In genomic region chr5:24101446-24102140, GRCm38 (mm10) we compare ENCODE assay signal across 9 mouse cellular contexts. TPM values are rescaled to one million over a fixed set of nuclear protein-coding genes. Genes with fewer than 3 reads are reported as not detected.
A peak's percentile ranks its signal among the peaks of the same experiment; 100 is the strongest.
DNase-seq lines count a peak whose midpoint lies in the region; ATAC-seq lines count a peak whose summit lies in the region.
"Had no signal": no experiment of that assay in that cellular context is flagged by ENCODE, and none has a peak within 500 bp of the region (broad histone marks: within the 10 kb centered on the region; RNA-seq: fewer than 3 reads in every experiment).

No protein-coding gene starts in this region.

- H3K27ac ChIP-seq in hindbrain, embryonic 14.5 days, result peak overlapping the region; percentile 97
- peak overlapping the region; percentile 95 for H3K27ac ChIP-seq in midbrain, embryonic 16.5 days (ENCODE audit: low read length)

- peaks cover 38% of the 10 kb centered on the region for H3K4me1 ChIP-seq in hindbrain, embryonic 14.5 days (replicated peaks; ENCODE audit: control insufficient read depth, insufficient read depth, low read length)
- H3K4me1 ChIP-seq in midbrain, embryonic 16.5 days (ENCODE audit: control insufficient read depth, insufficient read depth, low read length), result peaks cover 37% of the 10 kb centered on the region

- WGBS in hindbrain, embryonic 14.5 days, result 2% methylated on average over 8 of the region's 8 CpGs
- 4% methylated on average over 8 of the region's 8 CpGs for WGBS in midbrain, embryonic 16.5 days

- peak overlapping the region; percentile 96 for H3K9ac ChIP-seq in hindbrain, embryonic 14.5 days
- peak overlapping the region; percentile 80 for H3K9ac ChIP-seq in midbrain, embryonic 16.5 days (ENCODE audit: low read depth, low read length)

- no peaks in the 10 kb centered on the region for H3K27me3 ChIP-seq in hindbrain, embryonic 14.5 days (ENCODE audit: control insufficient read depth, insufficient read depth, low read length)
- H3K27me3 ChIP-seq in midbrain, embryonic 16.5 days (ENCODE audit: control insufficient read depth, insufficient read depth, low read depth, low read length), result no peaks in the 10 kb centered on the region
- H3K27me3 ChIP-seq: Patski had no signal

- no peaks in the 10 kb centered on the region for H3K36me3 ChIP-seq in hindbrain, embryonic 14.5 days (replicated peaks; ENCODE audit: control insufficient read depth, insufficient read depth)
- no peaks in the 10 kb centered on the region for H3K36me3 ChIP-seq in midbrain, embryonic 16.5 days (ENCODE audit: control insufficient read depth, insufficient read depth, low read length)

- H3K4me2 ChIP-seq in hindbrain, embryonic 14.5 days (replicated peaks), result peak overlapping the region; percentile 61
- peak overlapping the region; percentile 60 for H3K4me2 ChIP-seq in midbrain, embryonic 16.5 days (ENCODE audit: low read length)

- peak; percentile 66; the same call in 1 of the 2 replicates for ATAC-seq in frontal cortex, adult (ENCODE audit: low TSS enrichment)
- 0 out of 2 replicates have a peak, but pooled peaks have one; percentile 26 for ATAC-seq in hindbrain, embryonic 14.5 days (ENCODE audit: low FRiP score)
- 0 out of 2 replicates have a peak, but pooled peaks have one; percentile 44 for ATAC-seq in midbrain, embryonic 16.5 days
- ATAC-seq in activated CD4-positive, CD25-positive, alpha-beta regulatory T cell, adult 4 months, result no peak

- peak overlapping the region; percentile 92 for H3K4me3 ChIP-seq in hindbrain, embryonic 14.5 days (replicated peaks; ENCODE audit: low read length)
- H3K4me3 ChIP-seq in midbrain, embryonic 16.5 days (ENCODE audit: low read depth, low read length), result peak overlapping the region; percentile 70

- no peak for DNase-seq in frontal cortex, postnatal 25 days (ENCODE audit: low spot score in 2 of 2)
- peak; percentile 14 for DNase-seq in 3134 (ENCODE audit: extremely low read depth, insufficient read length, low spot score)
- DNase-seq in embryo, embryonic 10 days (ENCODE audit: low spot score), result peak; percentile 54
- peak; percentile 72 for DNase-seq in hindbrain, embryonic 14.5 days (ENCODE audit: low spot score)
- no peak for DNase-seq in urinary bladder, postnatal 36 days (ENCODE audit: low spot score in 2 of 2)

- H3K9me3 ChIP-seq in hindbrain, embryonic 14.5 days (ENCODE audit: control insufficient read depth, low read length), result no peaks in the 10 kb centered on the region
- no peaks in the 10 kb centered on the region for H3K9me3 ChIP-seq in midbrain, embryonic 16.5 days (replicated peaks; ENCODE audit: control insufficient read depth, low read length, poor library complexity, severe bottlenecking)

RNA-seq across cellular contexts. Expression of gene Klhl7, which starts 1.2 kb away (rescaled TPM):
- 152 and 163 TPM in 2 replicates for polyA plus RNA-seq in hindbrain, embryonic 14.5 days (2014; fragmentation: Nextera tagmentation; extraction: Ambion mirVana)
- polyA plus RNA-seq in midbrain, embryonic 16.5 days (2015; fragmentation: Nextera tagmentation; extraction: Ambion mirVana), result 164 and 177 TPM in 2 replicates
- polyA plus RNA-seq in activated CD4-positive, CD25-positive, alpha-beta regulatory T cell, adult 4 months (2017; shearing (Covaris generic)), result 10 to 100 TPM in 1 of 2 experiments, 1 to 10 TPM in 1; 7.4 to 10.1 TPM

Comparison
In these comparisons a context has a peak if more than half of its experiments do, and no peak if none do; other contexts are left out.
1. DNase-seq: peak in 3134 (single experiment), embryo, embryonic 10 days (single experiment) and hindbrain, embryonic 14.5 days (single experiment); none in frontal cortex, postnatal 25 days (0 of 2) and urinary bladder, postnatal 36 days (0 of 2).
2. RNA of gene Klhl7, which starts 1.2 kb away (polyA plus RNA-seq): 164 to 177 TPM in midbrain, embryonic 16.5 days and 152 to 163 TPM in hindbrain, embryonic 14.5 days; 7.4 to 10.1 TPM in activated CD4-positive, CD25-positive, alpha-beta regulatory T cell, adult 4 months; every median in the first group is over 10 times any median in the second.